Comparison of ENCODE assay signal across 8 mouse cellular contexts in the genomic region with DNA sequence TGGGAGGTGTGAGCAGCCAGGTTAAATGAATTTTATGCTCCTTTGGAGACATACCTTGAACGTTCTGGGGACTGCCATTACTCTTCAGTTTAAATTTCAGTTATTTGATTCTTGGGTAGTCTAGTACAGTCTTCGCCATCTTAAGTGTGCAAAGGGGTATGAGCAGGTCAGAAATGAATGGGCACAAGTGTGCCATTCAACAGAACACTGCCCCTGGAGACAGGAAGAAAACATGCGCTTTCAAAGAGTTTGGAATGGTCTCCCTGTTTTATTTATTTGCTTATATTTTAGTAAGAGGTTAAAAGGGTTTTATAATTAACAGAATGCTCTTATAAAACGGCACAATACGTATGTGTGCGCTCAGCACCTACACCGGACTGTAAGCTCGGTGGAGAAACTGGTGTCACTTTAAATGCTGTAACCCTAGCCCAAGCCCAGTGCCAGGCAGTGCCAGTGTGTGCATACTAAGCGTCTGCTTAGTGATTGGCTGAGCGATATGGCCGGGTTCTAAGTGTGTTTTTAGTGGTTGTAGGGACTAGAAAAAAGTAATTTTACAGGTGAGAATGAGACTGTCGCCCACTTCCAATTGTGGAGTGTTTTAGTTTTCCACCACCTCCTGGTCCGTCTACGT. TPM values are rescaled to one million over a fixed set of nuclear protein-coding genes. Genes with fewer than 3 reads are reported as not detected.
DNase-seq lines count a peak whose midpoint lies in the region; ATAC-seq and TF ChIP-seq lines count a peak whose summit lies in the region.

No protein-coding gene starts in this region.

- ATAC-seq in midbrain, embryonic 13.5 days: no peak

- no peak for DNase-seq in lung, adult 2 months
- DNase-seq in lung, postnatal 36 days: no peak
- no peak for DNase-seq in forebrain, embryonic 10.5 days (ENCODE audit: extremely low spot score, low spot score)
- DNase-seq in kidney, adult 11 months: peak; percentile 42
- no peak for DNase-seq in layer of hippocampus, adult 11-12 months (ENCODE audit: low spot score)
- no peak for DNase-seq in layer of hippocampus, postnatal 25 days (ENCODE audit: extremely low spot score in 1 of 2, low spot score in 1 of 2)
- DNase-seq in thymus, postnatal 14 days: no peak

- H3K9me3 ChIP-seq in forebrain, embryonic 10.5 days: no peaks in the 10 kb centered on the region
- H3K9me3 ChIP-seq in midbrain, embryonic 13.5 days: no peaks in the 10 kb centered on the region

- H3K9ac ChIP-seq in midbrain, embryonic 13.5 days (replicated peaks): peak overlapping the region; percentile 82

- 54% methylated on average over 14 of the region's 14 CpGs for WGBS in lung, adult 2 months
- WGBS in forebrain, embryonic 10.5 days: 53% methylated on average over 14 of the region's 14 CpGs
- 55% methylated on average over 14 of the region's 14 CpGs for WGBS in midbrain, embryonic 13.5 days

- peaks cover 8% of the 10 kb centered on the region for H3K27me3 ChIP-seq in forebrain, embryonic 10.5 days (ENCODE audit: poor library complexity, severe bottlenecking)
- no peaks in the 10 kb centered on the region for H3K27me3 ChIP-seq in midbrain, embryonic 13.5 days

- peaks cover 7% of the 10 kb centered on the region; the same call in 1 of the 2 replicates for H3K4me1 ChIP-seq in lung, adult 2 months (ENCODE audit: control insufficient read depth, insufficient read depth, low read length)
- peaks cover 28% of the 10 kb centered on the region for H3K4me1 ChIP-seq in forebrain, embryonic 10.5 days
- peaks cover 15% of the 10 kb centered on the region for H3K4me1 ChIP-seq in midbrain, embryonic 13.5 days (replicated peaks)

- no peak for TF ChIP-seq POLR2A in lung, adult 2 months (IDR thresholded peaks at IDR 0.05; ENCODE audit: borderline replicate concordance, extremely low read depth, low read depth, low read length)

- peak overlapping the region; percentile 79 for H3K4me2 ChIP-seq in midbrain, embryonic 13.5 days (replicated peaks)

- TF ChIP-seq CTCF in lung, adult 2 months (IDR thresholded peaks at IDR 0.05; ENCODE audit: insufficient read depth, low read length): no peak

- peak overlapping the region; percentile 79 for H3K4me3 ChIP-seq in lung, adult 2 months (replicated peaks; ENCODE audit: extremely low read depth, low read depth, low read length)
- peak overlapping the region; percentile 86 for H3K4me3 ChIP-seq in forebrain, embryonic 10.5 days
- H3K4me3 ChIP-seq in midbrain, embryonic 13.5 days (replicated peaks): peak overlapping the region; percentile 84

- no peaks in the 10 kb centered on the region for H3K36me3 ChIP-seq in forebrain, embryonic 10.5 days (replicated peaks)
- no peaks in the 10 kb centered on the region for H3K36me3 ChIP-seq in midbrain, embryonic 13.5 days

- H3K27ac ChIP-seq in forebrain, embryonic 10.5 days: no peak overlapping the region
- no peak overlapping the region for H3K27ac ChIP-seq in midbrain, embryonic 13.5 days

RNA-seq across cellular contexts. Expression of a gene that starts 1.6 kb away (rescaled TPM):
- 12.4 and 16.6 TPM in 2 replicates for polyA plus RNA-seq in lung, adult 2 months (2012; rRNA removed)
- 8.3 and 9.0 TPM in 2 replicates for polyA plus RNA-seq in forebrain, embryonic 10.5 days (2016; fragmentation: Nextera tagmentation; extraction: Ambion mirVana)
- polyA plus RNA-seq in midbrain, embryonic 13.5 days (2015; fragmentation: Nextera tagmentation; extraction: Ambion mirVana): 12.9 and 13.4 TPM in 2 replicates
- total RNA-seq in layer of hippocampus, postnatal 25 days (2021): 10 to 100 TPM; 73.6 to 82.2 TPM

RNA-seq across cellular contexts. Expression of a gene that starts 1.7 kb away (rescaled TPM):
- polyA plus RNA-seq in lung, adult 2 months (2012; rRNA removed): 326 and 360 TPM in 2 replicates
- polyA plus RNA-seq in forebrain, embryonic 10.5 days (2016; fragmentation: Nextera tagmentation; extraction: Ambion mirVana): 0.36 and 0.38 TPM in 2 replicates
- 0.31 and 0.36 TPM in 2 replicates for polyA plus RNA-seq in midbrain, embryonic 13.5 days (2015; fragmentation: Nextera tagmentation; extraction: Ambion mirVana)
- 1 to 10 TPM; 1.1 to 1.5 TPM for total RNA-seq in layer of hippocampus, postnatal 25 days (2021)

Comparison
In these comparisons a context has a peak if more than half of its experiments do, and no peak if none do; other contexts are left out.
1. RNA of a gene that starts 1.7 kb away (polyA plus RNA-seq): 326 to 360 TPM in lung, adult 2 months; 0.36 to 0.38 TPM in forebrain, embryonic 10.5 days and 0.31 to 0.36 TPM in midbrain, embryonic 13.5 days; every median in the first group is over 100 times any median in the second.
2. Peak in every context shown above with its lines, with median percentiles within 50 percentile points of each other: H3K4me3 ChIP-seq.